Mouse (Mus musculus) hindbrain, embryonic 10.5 days (tissue): Measurements from ENCODE around the gene Wnt5b. TPM values are rescaled to one million over a fixed set of nuclear protein-coding genes. Genes with fewer than 3 reads are reported as not detected.

Experiments
- DNase-seq: peaks from one replicate; pipeline ENCODE4 v3.0.0-alpha.2; 2017; ENCODE audit warnings: low spot score
- H3K27ac ChIP-seq: fragments of 300-500 bp; sonication (generic); 2 replicates; pipeline ENCODE4 v1.5.1; 2016; ENCODE audit warnings: mild to moderate bottlenecking, moderate library complexity
- H3K27me3 ChIP-seq: fragments of 300-500 bp; sonication (generic); 2 replicates; pipeline ENCODE4 v1.6.1; 2016; ENCODE audit warnings: mild to moderate bottlenecking; ENCODE audit not compliant: poor library complexity, insufficient read depth, severe bottlenecking
- H3K36me3 ChIP-seq: fragments of 300-500 bp; sonication (generic); 2 replicates; pipeline ENCODE4 v1.6.1; 2016; ENCODE audit warnings: mild to moderate bottlenecking, moderate library complexity
- H3K4me1 ChIP-seq: fragments of 300-500 bp; sonication (generic); replicated peaks from 2 replicates; pipeline ENCODE4 v1.6.1; 2016; ENCODE audit warnings: mild to moderate bottlenecking
- H3K4me3 ChIP-seq: fragments of 300-500 bp; sonication (generic); 2 replicates; pipeline ENCODE4 v1.5.1; 2016; ENCODE audit warnings: mild to moderate bottlenecking, moderate library complexity
- H3K9me3 ChIP-seq: fragments of 300-500 bp; sonication (generic); 2 replicates; pipeline ENCODE4 v1.6.1; 2016; ENCODE audit warnings: mild to moderate bottlenecking, moderate library complexity
- WGBS: fragments of 180-500 bp; shearing (Covaris S2); methylation state at CpG from one replicate; pipeline ENCODE4 v1.1.7; 2016; 5-methylcytosine and 5-hydroxymethylcytosine counted together
- polyA plus RNA-seq: library from polyadenylated mRNA; unstranded; fragments of >200 nt; fragmentation: Nextera tagmentation; extraction: Ambion mirVana; gene quantifications from 2 replicates; pipeline ENCODE4 v1.2.1, GENCODE M21; 2016

Wnt5b gene
- polyA plus RNA-seq, 1 experiment from 2014 or later, result 7.9 TPM

DNA sequence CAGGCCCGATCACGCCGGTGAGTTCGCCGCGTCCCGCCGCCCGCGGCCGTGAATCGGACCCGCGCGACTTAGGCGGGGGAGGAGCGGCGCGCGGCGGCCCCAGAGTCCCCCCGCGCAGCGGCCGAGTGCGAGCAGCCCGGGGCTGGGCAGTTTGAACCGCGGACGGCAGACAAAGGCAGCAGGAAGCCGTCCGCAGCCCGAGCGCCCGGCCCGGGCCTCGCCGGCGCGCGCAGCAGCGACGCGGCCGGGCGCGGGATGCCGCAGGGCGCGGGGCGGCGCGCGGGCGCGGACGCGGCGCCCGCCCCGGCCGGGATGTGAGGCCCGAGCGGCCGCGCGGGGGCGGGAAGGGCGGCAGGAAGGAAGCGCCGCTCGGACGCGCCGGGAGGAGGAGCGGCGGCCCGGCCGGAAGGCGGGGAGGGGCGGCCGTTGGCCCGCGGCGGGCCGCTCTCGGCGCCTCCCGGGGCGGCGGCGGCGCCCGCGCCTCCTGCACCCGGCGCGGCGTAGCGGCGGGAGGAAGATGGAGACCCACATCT is 64.7 kb downstream of the Wnt5b start, which contains the start of gene Fbxl14:
TSS of gene Fbxl14 (plus strand) at position 326 of the 533 bp plus-strand sequence.
- WGBS, result 5% methylated on average over 101 of the region's 101 CpGs
- DNase-seq, result no peak
- H3K36me3 ChIP-seq, result peaks cover 30% of the 10 kb centered on the region

DNA sequence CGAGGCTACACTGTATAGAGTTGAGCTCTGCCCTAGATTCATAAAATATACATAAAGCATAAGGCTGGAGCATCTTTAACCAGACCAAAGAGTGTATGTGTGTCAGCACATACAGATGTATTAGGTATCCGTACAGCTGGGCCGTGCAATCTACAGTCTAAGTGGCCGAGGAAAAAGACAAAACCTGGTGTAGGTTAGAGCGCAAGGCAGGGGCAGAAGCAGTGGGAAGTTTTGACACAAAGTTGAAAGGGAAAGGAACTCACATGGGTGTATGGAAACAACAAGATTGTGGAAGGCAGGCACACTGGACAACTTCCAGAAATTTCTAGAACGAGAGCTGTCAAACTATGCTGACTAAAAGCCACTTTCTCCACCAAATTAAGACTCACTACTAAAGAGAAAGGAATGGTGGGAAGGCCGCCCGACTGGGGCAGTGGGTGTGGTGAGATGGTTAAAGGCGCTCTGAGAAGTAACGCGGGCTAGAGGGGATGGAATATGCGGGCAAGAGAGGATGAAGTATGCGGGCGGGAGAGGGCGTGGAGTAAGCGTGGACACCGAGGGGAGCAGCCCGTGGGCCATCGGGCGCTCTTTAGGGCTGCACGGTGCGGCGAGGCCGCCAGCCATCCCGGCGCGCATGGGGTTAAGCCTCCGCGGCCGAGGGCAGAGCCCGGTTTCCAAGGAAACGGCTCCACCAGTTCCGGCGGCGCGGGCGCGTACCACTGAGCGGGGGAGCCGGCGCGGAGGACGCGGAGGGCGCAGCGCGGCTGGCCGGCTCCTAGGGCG is 65.4 kb downstream of the Wnt5b start:
- Histone ChIP-seq H3K4me3 (peak overlapping the region; percentile 86), H3K36me3 (peaks cover 24% of the 10 kb centered on the region), H3K27me3 (no peaks in the 10 kb centered on the region), H3K27ac (peak overlapping the region; percentile 100), H3K4me1 (peaks cover 46% of the 10 kb centered on the region), H3K9me3 (no peaks in the 10 kb centered on the region)
- DNase-seq, result peak; percentile 89
- 2% methylated on average over 49 of the region's 49 CpGs for WGBS

More for the DNA sequence above, 64.7 kb downstream of the Wnt5b start, which contains the start of gene Fbxl14:
- no peaks in the 10 kb centered on the region for H3K9me3 ChIP-seq
- H3K4me1 ChIP-seq, result peaks cover 53% of the 10 kb centered on the region
- peak within 1 kb of the TSS; percentile 86 for H3K4me3 ChIP-seq
- H3K27me3 ChIP-seq, result no peaks in the 10 kb centered on the region
- peak within 1 kb of the TSS; percentile 100 for H3K27ac ChIP-seq

DNA sequence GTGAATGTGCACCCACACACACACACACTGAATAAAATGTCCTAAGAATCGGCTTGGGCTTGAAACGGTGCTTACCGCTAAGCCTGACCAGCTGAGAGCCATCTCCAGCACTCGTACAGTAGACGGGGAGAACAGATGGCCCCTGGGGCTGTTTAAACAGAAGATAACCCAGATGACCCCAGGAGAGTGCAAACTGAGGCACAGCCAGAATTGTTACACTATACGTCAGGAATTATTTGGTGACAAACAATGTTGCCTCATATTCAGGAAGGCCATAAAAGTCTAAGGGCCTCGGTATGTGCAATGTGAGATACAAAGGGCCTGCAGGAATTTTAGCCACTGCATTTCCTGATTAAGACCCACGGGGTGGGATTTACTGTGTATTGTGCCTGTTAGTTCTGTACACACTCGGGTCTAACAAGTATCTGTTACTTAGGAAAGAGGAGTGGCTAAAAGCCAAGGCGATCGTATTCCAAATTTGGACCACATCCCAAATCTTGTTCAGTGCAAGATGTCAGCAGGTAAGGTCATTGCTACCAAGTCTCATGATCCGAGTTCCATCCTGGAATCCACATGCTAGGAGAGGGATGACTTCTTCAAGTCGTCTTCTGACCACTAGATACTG is 66.3 kb downstream of the Wnt5b start:
- Histone ChIP-seq H3K9me3 (no peaks in the 10 kb centered on the region), H3K4me1 (peaks cover 37% of the 10 kb centered on the region), H3K27me3 (no peaks in the 10 kb centered on the region), H3K36me3 (peaks cover 14% of the 10 kb centered on the region), H3K4me3 (no peak overlapping the region), H3K27ac (peak overlapping the region; percentile 100; the same call in 1 of the 2 replicates)
- no peak for DNase-seq
- WGBS, result 68% methylated on average over 13 of the region's 13 CpGs

DNA sequence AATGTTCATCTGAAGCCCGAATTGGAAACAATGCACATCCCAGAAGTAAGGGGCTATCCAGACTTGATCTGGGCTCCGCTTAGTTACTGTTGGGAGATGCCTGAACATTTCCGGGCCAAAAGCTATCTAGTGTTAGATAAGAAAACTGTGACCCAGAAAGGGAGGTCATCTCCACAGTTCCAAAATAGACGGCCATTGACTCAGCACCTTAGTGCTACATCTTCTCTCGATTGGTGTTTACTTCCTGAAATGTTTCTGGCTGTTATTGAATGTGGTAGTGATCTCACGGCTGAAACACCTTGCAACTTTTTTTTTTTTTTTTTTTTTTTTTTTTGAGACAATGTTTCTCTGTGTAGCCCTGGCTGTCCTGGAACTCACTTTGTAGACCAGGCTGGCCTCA is 68.2 kb downstream of the Wnt5b start:
- Histone ChIP-seq H3K36me3 (peaks cover 10% of the 10 kb centered on the region), H3K4me3 (no peak overlapping the region), H3K27ac (no peak overlapping the region), H3K27me3 (no peaks in the 10 kb centered on the region), H3K4me1 (peaks cover 28% of the 10 kb centered on the region), H3K9me3 (no peaks in the 10 kb centered on the region)
- DNase-seq, result no peak
- WGBS, result 89% methylated on average over 6 of the region's 6 CpGs

DNA sequence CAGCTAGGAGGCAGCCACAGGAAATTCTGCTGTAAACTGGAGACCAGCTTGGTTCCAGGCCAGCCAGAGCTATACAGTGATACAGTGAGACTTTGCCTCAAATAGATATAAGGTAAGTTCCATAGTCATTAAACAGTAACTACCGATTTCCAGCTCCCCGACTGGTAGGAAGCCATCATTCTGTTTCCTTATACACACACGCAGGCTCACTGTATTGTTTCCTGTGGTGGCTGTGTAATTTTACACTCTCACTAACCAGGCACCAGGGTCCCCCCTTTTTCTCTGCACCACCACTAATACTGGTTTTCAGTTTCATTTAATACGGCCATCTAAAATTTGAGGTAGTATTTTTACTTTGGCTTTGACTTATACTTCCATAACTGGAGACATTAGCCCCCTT is 70.2 kb downstream of the Wnt5b start:
- 91% methylated on average over 4 of the region's 4 CpGs for WGBS

DNA sequence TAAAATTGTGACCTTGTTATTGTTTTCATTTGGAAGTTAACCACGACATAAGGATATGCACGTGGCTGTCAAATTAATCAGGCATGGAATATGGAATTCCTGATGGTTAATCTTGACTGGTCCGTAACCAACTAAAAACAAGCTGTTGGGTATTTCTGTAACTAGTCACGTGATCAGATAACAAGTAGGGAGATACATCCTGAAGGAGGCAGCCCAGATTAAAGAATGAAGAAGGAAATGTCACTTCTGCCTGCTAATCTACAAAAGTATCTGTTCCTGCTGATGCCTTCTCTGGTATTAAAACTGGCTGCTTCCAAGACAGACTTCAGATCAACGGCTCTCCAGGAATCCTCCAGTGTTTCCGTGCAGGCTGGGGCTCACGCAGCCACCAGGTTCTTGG is 70.7 kb downstream of the Wnt5b start:
- H3K4me1 ChIP-seq, result peaks cover 10% of the 10 kb centered on the region

More for the DNA sequence above, 70.2 kb downstream of the Wnt5b start:
- no peak overlapping the region for H3K4me3 ChIP-seq
- no peaks in the 10 kb centered on the region for H3K36me3 ChIP-seq
- DNase-seq, result no peak
- peaks cover 16% of the 10 kb centered on the region for H3K4me1 ChIP-seq
- H3K9me3 ChIP-seq, result no peaks in the 10 kb centered on the region
- H3K27ac ChIP-seq, result no peak overlapping the region
- no peaks in the 10 kb centered on the region for H3K27me3 ChIP-seq

DNA sequence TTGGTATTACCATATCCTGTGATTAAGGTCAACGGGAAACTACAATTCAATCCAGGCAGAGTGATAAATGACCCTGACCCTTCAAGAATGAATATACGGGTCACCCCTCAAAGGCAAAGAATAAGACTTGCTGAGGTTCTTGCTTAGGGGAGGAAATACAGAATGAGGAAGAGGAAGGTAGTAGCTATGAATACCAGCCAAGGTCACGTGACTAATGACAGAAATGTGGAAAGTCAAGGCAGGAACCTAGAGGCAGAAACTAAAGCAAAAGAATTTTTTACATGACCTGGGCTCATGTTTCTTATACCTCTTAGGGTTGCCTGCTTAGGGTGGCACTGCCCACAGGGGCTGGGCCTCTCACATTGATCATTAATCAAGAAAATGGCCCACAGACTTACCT is 71.4 kb downstream of the Wnt5b start:
- 78% methylated on average over 3 of the region's 3 CpGs for WGBS
- peaks cover 3% of the 10 kb centered on the region for H3K4me1 ChIP-seq
- H3K4me3 ChIP-seq, result no peak overlapping the region
- DNase-seq, result no peak
- H3K9me3 ChIP-seq, result no peaks in the 10 kb centered on the region
- no peaks in the 10 kb centered on the region for H3K27me3 ChIP-seq
- no peaks in the 10 kb centered on the region for H3K36me3 ChIP-seq
- no peak overlapping the region for H3K27ac ChIP-seq

More for the DNA sequence above, 70.7 kb downstream of the Wnt5b start:
- Histone ChIP-seq H3K27ac (no peak overlapping the region), H3K9me3 (no peaks in the 10 kb centered on the region), H3K27me3 (no peaks in the 10 kb centered on the region), H3K4me3 (no peak overlapping the region), H3K36me3 (no peaks in the 10 kb centered on the region)
- DNase-seq, result no peak
- 89% methylated on average over 7 of the region's 7 CpGs for WGBS

DNA sequence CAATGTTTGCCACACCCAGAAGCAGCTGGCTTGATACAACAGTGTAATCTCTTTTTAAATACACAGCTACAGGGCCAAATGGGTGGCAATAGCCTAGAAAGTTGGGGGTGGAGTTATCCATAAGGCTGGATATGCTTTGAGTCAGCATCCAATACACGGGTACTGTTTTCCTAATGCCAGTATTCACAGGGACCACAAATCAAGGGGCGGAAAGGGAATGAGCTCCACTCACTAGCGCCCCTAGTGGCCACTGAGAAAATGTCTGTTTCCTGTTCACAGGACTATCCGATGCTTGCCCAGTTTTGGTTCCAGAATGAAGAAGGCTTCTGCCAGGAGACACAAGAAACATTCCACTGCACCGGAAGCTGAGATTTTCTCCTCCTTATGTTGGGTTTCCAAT is 72.0 kb downstream of the Wnt5b start:
- 32% methylated on average over 5 of the region's 5 CpGs for WGBS
- no peak overlapping the region for H3K27ac ChIP-seq

DNA sequence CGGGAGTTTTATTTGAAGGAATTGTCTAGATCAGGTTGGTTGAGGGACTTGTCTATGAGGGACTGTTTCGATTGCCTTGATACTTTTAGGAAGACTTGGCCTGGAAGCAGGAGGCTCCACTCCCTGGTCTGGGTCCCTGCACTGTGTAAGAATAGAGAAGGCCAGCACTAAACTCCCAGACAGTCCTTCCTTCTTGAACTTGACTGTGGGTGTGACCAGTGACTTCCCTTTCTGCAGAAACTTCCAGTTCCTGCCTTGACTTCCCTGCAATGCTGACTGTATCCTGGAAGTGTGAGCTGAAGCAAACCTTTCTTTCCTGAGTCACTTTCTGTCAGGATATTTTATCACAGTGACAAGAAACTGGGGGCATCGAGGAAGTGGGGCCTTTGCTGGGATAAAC is 73.4 kb downstream of the Wnt5b start:
- WGBS, result 91% methylated on average over 3 of the region's 3 CpGs
- Histone ChIP-seq H3K4me1 (no peaks in the 10 kb centered on the region), H3K36me3 (no peaks in the 10 kb centered on the region), H3K4me3 (no peak overlapping the region), H3K27ac (no peak overlapping the region), H3K9me3 (no peaks in the 10 kb centered on the region), H3K27me3 (no peaks in the 10 kb centered on the region)
- no peak for DNase-seq

More for the DNA sequence above, 72.0 kb downstream of the Wnt5b start:
- Histone ChIP-seq H3K27me3 (no peaks in the 10 kb centered on the region), H3K36me3 (no peaks in the 10 kb centered on the region), H3K9me3 (no peaks in the 10 kb centered on the region), H3K4me1 (no peaks in the 10 kb centered on the region), H3K4me3 (no peak overlapping the region)
- peak; percentile 62 for DNase-seq

DNA sequence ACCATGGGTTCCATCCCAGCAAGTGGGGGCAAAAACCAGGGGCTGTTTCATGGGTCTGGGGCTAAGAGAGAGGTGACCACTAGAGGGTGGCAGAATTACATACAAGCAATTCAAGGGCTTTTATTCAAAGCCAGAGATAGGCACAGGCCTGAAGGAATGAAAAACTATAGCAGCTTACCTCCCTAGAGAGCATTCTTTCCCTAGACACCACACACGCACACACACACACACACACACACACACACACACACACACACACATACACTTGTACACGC is 76.4 kb downstream of the Wnt5b start:
- Histone ChIP-seq H3K9me3 (no peaks in the 10 kb centered on the region), H3K27ac (no peak overlapping the region), H3K27me3 (no peaks in the 10 kb centered on the region), H3K4me1 (no peaks in the 10 kb centered on the region), H3K36me3 (no peaks in the 10 kb centered on the region), H3K4me3 (no peak overlapping the region)
- 79% methylated on average over 2 of the region's 2 CpGs for WGBS
- DNase-seq, result no peak

DNA sequence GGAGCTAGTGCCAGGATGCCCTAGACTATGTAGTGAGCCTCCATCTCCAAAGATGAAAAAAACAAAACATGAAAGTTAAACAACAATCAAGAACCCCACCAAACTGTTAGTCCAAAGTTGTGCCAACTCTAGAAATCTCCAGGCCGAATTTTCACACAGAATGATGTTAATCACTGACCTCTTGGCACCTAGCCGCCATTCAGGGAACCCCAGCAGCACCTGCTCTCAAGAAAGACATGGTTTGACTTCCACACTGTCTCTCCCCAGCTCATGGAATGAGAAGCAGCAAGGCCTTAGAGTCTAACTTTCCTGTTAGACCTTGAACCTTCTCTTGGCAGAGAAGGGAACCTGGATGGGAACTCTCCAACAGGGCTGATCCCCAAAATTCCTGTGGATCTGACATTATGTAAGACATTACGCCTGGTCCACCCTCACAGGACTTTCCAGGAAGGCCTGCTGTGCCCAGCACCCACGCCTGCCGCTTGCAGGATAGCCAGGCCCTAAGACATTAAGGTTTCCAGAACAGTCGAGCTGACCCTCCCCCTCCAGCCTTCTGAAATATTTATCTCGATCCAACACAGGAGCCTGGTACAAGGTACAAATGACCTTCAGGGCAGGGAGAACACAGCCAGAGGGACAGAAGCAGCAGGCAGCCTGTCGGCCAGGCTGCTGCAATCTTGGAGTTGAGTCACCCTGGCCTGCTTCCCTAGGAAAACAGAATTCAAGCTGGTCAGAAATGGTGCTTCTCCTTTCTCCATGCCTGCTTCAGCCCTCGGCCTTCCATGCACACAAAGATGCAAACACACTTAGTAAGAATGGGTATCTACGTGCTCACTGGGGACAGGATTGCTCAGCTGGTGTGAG is 77.0 kb downstream of the Wnt5b start:
- Histone ChIP-seq H3K4me3 (no peak overlapping the region), H3K4me1 (no peaks in the 10 kb centered on the region), H3K27ac (no peak overlapping the region), H3K9me3 (no peaks in the 10 kb centered on the region), H3K27me3 (no peaks in the 10 kb centered on the region), H3K36me3 (no peaks in the 10 kb centered on the region)
- WGBS, result 72% methylated on average over 10 of the region's 10 CpGs
- no peak for DNase-seq

DNA sequence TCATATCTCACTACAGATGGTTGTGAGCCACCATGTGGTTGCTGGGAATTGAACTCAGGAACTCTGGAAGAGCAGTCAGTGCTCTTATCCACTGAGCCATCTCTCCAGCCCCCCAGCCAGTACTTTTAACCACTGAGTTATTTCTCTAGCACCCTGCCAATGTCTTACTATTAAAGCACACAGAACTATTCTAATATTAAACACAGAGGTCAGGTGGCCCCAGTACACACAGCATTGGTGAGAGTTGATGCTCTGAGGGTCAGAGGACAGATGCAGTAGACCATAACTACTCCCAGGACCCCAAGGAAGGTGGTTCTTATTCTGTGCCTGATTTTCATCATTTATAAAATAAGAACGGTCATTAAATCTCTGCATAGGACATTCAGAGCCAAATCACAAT is 78.0 kb downstream of the Wnt5b start:
- no peak for DNase-seq
- Histone ChIP-seq H3K27me3 (no peaks in the 10 kb centered on the region), H3K4me3 (no peak overlapping the region), H3K36me3 (no peaks in the 10 kb centered on the region), H3K27ac (no peak overlapping the region), H3K9me3 (no peaks in the 10 kb centered on the region), H3K4me1 (no peaks in the 10 kb centered on the region)
- 92% methylated on average over 1 of the region's 1 CpGs for WGBS
